Mouse (Mus musculus) megakaryocyte, adult 5-6 weeks (primary cell): Measurements from ENCODE around the gene Fuz. TPM values are rescaled to one million over a fixed set of nuclear protein-coding genes. Genes with fewer than 3 reads are reported as not detected.
A peak's percentile ranks its signal among the peaks of the same experiment; 100 is the strongest.
"Not testable (repeated sequence)": the region's sequence is repeated elsewhere in the genome, so short reads cannot be mapped to it uniquely, and the experiment has no call there.

Source experiments
- ATAC-seq: 2 replicates; pipeline ENCODE4 v1.8.0; 2016; ENCODE audit warnings: mild to moderate bottlenecking, inconsistent platforms; ENCODE audit not compliant: poor library complexity, severe bottlenecking
- total RNA-seq, 2 experiments: library from RNA; stranded (forward) in 1 of 2; stranded (reverse) in 1 of 2; fragments of 153-499, 151-499 nt in 1 of 2; fragments of 221-1000, 200-1000 nt in 1 of 2; gene quantifications; 2 replicates each; pipeline versions ENCODE4 v1.2.3 to v1.2.4; 2015 to 2017

Fuz gene
- total RNA-seq, 2 experiments from 2014 or later = 4.7 to 11.1 TPM

DNA sequence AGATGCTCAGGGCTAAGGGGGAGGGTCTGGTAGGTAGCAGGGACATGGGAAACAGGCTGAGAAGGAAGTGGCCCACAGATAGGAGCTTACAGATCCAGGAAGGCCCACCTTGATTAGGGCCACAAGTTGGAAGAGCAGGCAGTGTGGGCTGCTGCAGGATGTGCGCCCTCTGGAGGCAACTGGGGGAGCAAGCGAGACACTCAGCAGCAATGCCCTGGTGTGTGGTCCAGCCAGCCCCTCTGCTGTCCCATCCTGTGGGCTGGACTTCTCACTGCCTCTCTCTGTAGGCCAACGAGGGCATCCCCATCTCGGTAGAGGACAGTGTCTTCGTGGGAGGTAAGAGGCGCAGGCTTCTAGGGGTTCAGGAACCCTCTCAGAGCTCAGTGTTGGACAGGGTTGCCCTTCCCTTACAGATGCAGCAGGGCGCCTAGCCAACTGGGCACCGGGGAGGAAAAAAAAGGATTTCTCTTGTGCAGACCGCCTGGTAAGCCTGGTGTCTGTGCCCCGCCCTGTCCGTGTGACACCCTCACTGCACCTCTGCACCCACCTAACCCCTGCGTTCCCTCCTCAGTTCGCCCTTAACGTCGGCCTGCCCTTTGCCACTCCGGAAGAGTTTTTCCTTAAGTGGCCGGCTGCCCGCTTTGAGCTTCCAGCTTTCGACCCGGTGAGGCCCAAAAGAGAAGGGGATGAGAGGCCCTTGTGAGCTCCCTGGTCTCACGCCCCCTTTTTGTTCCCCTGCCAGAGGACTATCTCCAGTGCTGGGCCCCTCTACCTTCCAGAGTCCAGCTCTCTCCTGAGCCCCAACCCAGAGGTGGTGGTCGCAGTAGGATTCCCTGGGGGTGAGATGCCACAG, 35.1 kb upstream of the Fuz start:
- ATAC-seq = peak; percentile 20; the same call in 1 of the 2 replicates

DNA sequence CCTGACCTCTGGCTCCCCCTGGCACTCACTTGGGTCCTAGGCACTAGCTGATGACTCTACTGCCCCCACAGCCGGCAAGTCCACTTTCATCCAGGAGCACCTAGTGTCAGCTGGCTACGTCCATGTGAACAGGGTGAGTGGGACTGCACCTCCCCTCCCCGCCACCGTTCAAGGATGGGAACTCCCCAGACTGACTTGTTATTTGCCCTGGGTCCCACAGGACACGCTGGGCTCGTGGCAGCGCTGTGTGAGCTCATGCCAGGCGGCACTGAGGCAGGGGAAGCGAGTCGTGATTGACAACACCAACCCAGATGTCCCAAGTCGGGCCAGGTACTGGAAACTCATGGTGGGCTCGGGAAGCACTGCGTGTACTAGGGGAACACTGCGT, 34.5 kb upstream of the Fuz start:
- ATAC-seq = no peak

DNA sequence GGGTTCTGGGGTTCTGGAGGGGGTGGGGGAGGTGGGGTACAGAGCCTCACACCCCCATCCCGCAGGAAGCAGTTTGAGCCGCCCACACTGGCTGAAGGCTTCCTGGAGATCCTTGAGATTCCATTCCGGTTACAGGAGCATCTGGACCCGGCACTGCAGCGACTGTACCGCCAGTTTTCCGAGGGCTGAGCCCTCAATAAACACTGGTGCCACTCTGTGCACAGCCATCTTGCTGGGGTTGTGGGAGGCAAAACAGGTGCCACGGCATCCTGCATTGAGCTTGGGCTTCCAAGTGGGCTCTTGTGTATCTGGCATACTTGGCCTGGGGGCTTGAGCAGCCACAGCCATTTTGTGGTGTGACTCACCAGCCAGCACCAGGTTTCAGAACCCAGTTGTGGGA, 33.4 kb upstream of the Fuz start:
- no peak for ATAC-seq

DNA sequence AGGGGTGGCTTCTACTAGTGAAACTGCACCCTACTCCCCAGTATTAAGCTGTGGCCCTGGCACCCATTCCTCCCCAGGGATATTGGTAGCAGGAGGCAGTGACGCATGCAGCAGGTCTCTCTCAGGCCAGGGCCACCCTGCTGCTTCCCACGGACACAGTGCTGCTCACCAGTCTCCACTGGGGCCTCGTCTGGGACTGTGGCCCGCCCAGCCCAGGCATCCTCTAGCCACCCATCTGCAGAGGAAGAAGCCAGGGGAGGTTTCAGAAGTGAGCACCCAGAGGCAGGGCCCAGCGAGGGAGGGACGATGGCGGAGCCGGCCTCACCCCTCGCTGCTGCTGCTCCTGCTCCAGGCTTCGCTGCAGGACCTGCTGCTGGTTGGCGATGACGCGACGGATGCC, 32.7 kb upstream of the Fuz start:
- ATAC-seq = no peak

DNA sequence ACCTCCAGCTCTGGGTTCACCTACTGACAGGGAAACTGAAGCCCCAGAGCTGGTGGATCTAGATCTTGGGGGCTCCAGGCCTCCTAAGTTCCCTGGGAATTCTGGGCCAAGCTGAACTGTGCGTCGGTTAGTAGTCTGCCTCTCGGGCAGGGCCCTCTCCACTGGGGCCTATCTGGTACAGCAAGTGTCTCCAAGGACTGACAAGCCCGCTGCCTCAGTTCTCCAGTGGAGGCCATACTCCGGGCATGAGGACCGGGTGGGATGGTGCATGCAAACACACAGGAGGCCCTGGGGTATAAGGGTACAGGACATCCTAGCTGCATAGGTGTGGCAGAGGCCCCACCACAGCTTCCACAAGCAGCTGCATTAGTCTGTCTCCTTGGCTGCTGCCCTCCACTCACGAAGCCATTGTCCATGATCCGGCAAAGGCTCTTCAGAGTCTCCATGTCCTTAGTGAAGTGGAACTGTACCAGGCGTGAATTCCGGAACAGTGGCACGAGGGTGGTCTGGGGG, 31.8 kb upstream of the Fuz start:
- ATAC-seq = no peak

DNA sequence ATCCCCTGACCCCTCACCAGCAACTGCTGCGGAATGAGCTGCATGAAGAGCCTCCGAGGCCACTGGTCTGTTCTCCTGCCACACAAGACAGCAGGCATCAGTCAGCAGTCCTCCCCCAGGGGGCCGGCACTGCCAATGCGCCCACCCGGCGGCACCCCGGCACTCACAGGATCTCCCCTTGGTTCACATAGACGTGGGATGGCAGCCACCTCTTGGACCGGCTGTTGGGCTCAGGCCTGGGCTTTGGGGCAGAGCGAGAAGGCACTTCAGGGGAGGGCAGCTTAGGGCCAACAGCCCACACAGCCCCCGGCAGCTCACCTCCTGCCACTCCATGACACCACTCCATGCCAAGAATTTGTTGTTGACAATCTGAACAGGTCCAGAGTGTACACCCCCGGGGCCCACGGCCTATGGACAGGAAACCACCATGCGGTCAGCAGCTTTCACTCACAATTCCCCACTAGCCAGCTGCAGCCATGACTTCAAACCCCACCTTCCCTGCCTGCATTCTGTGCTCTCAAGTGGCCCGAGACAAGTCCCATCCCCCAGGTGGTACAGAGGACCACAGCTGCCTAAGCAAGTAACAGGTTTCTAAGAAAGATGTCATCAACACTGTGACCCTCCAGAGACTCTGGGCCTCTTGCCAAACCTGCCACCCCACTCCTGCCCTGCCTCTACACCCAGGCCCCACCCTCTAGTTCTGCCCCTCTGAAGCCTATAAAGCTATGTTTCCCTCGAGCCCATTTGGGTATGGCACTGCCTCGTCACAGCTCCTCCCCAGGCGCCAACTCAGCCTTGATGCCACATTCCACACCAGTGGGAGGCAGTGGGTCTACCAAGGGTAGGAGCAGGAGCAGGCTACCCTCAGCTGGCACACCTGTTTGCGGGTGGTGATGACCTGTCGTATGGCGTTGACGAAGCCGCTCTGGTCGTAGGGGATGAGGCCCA, 31.0 kb upstream of the Fuz start:
- ATAC-seq = no peak

DNA sequence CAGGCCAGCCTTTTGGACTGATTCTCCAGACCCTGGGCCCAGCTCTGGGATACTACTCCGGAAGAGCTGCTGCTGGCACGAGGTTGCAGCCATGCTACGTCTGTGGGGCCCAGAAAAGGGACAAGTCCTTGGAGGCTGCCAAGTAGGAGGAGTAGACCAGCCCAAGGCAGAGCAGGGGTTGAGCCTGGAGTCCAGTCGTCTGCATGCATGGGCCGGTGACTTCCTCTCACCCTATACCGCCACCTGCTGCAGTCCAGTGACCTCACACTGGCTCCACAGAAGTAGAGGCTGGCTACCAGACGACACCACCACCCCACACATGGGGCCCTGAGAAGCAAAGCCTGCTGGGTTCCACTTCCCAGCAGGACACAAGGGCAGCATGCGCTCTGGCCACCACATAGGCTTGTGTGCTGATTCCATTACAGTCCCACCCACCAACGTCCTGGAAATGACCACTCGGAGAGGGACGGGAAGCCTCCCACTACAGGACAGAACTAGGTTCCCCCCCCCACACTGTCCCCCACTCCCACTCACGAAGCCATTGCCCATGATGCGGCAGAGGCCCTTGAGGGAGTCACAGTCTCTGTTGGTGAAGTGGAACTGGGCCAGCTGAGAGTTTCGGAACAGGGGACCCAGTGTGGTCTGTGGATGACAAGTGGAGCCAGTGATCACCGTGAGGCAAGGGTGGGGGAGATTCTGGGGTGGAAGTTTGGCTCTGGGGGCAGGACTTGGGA, 29.4 kb upstream of the Fuz start:
- peak; percentile 63 for ATAC-seq

DNA sequence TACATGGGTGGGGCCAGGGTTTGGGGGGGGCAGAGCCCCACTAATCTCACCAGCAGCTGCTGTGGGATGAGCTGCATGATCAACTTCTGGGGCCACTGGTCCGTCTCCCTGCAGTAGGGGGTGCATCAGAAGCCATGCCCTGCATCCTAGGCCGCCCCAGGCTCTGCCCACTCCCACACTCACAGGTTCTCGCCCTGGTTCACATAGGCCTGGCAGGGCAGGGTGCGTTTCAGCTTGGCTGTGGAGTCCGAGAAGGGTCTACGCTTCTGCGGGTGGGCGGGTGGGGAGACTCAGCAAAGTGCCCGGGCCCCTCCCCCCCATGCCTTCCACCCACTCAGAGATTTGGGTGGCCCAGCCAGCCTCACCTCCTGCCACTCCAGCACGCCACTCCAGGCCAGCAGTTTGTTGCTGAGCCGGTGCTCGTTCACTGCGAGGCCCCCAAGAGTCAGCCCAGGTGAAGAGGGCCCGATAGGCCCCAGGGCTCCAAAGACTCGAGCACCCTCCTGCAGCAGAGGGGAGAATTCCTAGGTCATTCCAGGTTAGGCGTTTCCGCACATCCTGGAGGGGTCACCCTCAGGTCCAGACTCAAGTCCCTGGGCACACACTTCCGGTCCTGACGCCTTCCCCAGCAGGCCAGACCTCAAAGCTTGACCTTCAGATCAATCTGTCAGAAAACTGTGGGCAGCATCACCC, 28.7 kb upstream of the Fuz start:
- ATAC-seq = no peak

DNA sequence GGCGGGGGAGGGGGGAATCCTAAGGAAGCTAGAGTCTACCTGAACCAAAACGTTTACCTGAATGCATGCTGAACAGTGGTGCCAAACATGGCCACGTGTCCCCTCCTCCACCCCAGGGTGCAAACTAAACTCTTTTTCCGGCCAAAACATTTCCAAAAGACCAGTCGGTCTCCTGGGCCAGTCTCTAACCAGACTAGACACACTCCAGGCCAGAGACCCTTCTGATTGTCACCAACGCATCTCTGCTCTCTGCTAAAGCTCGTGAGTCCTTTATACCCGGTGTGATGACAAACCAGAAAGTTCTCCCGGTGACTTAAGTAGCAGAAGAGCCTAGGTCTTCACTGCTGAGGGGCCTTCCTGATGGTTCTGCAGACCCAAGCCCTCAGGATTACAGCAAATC, 28.1 kb upstream of the Fuz start:
- no peak for ATAC-seq

DNA sequence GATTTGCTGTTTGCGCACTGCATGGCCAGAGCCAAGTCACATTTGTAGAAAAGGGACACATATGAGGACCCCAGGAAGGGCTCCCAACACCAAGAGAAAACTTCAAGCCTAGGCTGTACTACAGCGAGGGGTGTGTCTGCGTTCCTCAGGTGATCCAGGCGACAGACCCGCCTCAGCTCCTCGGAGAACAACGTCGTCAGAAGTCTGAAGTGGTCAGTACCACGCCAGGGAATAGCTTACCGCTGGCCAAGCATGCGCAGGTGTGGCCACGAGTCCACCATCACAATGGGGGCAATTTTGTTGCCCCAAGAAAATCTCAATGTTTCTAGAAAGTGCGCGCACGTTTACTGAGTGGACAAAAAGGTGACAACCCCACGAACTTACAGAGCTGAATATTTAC, 27.4 kb upstream of the Fuz start:
- no peak for ATAC-seq

DNA sequence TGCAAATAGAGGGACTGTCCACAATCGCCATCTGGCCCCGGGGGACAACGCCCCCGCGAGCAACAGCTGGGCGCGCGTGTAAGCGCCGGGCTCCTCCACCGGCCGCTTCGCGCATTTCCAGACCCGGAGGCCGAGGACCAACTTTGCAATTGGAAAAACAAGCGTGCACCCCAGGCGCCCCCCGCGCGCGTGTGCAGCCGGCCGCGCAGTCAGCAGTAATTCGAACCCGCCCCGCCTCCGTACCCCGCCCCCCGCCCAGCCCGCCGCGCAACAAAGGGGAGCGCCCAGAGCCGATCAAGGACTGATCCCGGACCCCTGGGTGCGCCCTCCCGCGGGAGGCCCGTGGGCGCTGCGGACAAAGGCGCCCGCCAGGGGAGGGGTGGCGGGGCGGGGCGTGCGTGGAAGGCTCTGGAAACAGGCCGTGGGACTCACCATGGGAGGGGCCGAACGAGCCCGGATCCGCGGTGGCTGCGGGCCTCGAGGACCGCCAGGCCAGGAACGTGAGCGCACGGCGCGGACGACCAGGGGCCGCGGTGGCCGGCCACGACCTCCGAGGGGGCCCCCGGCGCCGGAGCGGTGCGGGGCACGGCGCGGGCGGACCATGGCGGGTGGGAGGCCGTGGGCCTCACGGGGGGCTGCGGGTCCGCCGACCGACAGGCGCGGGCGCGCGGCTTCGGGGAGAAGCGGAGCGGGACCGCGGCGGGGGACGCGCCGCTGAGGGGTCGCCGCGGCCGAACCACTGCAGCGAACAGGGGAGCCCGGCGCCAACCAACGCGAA, 26.8 kb upstream of the Fuz start:
- peak; percentile 19; the same call in 1 of the 2 replicates for ATAC-seq

DNA sequence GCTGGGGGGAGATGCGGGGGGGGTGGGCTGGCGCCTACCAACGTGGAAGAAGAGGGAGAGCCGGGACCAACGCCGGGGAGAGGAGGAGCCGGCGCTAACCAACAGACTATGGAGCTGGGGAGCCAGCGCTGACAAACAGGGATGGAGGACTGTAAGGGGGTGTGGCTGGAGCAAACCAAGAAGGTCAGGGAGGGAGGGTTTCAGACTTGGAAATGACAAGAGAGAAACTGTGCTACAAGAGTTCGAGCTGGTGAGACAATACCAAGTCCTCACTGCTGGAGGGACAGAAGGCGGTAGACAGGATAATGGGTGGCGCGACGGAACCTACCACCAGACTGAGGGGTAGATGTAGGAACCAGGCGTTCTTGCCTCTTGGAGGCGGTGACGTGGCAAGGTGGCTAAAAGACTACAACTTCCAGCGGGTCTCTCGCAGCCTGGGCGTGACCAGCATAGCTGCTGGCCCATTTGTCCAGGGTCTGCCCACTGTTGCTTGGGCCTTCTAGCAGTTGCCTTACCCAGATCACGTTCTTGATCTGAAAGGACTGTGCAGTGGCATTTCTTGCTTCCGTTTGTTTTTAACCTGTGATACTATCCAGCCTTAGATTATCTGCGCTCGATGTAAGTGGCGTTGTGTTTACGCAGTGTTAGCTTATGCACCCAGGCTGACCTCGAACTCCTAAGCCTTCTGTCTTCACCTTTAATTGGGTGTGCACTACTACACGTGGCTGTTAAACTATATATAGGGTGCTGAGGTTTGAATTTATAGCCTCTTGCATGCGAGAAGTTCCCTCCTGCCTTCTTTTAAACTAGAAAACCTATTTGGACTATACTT, 26.0 kb upstream of the Fuz start, which contains the start of gene Ptov1:
Gene Ptov1, minus strand, starts transcription at position 92 of the 832 bp plus-strand sequence.
- ATAC-seq = peak; percentile 69

DNA sequence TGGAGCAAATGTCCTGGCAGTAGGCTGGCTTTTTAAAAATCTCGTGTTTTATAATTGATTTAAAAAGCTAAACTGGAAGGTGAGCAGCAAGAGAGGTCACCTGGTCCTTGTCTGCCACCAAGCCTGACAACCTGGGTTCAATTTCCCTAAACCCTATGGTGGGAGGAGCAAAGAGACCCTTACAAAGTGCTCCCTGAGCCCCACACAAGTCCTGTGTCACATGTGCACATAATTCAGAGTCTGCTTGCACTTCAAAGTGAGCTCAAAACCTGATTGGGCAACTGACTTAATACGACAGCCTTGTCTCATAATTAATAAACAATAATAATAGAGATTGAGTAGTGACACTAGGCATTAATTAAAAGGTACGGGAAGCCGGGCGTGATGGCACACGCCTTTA, 25.3 kb upstream of the Fuz start:
- no peak for ATAC-seq

DNA sequence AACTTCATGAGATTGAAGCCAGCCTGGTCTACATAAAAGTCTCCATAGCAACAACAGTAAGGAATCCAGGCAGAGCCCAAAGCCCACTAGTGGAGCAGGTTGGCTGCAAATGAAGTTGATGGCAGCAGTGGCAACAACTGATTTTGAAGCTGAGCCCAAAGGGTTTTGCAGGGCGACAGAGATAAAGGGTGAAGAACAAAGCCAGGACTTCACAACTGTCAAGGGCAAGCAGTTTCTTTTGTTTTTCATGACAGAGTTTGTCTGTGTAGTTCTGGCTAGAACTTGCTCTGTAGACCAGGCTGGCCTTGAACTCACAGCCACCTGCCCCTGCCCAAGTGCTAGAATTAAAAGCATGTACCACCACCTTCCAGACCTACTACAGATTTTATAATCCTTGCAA, 24.7 kb upstream of the Fuz start:
- ATAC-seq = no peak

DNA sequence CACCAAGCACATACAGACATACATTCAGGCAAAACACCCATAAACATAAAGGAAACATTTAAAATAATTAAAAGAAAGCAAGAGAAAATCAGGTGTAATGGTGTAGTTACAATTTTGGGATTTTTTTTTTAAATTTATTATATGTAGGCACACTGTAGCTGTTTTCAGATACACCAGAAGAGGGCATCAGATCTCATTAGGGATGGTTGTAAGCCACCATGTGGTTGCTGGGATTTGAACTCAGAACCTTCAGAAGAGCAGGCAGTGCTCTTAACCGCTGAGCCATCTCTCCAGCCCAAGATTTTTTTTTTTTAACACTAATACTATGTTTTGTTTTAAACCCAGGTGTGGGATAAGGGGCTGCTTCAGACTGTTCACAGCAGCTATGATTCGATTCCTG, 24.1 kb upstream of the Fuz start:
- not testable (repeated sequence) for ATAC-seq

DNA sequence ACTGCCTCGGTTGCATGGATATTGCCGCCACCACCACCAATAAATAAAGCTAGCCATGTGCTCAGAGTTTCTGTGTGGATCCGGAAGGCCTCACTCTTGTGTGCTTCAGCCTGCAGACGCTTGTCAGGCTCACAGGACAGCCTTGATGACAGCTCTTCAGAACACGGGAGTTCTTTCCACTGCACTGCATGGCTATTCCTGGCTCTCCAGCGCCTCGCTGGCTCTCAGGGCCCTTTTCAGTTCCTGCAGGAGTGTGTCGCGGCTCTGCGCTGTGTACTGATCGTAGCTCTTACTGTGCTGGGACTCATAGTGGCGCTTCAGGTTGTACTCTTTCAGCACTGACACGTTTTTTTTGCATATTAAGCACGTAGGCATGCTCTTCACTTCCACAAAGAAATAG, 18.0 kb upstream of the Fuz start:
- no peak for ATAC-seq

DNA sequence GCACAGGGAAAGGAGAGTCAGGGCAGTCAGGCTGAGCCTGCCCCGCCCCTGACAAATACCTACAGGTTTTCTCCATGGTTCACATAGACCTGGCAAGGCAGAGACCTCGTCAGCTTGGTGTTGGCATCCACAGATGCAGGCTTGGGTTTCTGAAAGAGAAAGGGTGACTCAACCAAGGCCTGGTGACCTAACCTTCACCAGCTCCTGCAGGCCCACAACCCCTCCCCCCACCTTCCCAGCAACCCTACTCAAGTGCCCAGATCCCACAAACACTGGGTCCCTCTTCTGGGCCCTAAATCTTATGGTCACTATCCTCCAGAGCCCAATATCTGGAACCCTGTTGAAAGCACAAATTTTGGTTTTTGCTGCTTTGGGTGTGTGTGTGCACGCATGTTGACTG, 12.8 kb upstream of the Fuz start:
- ATAC-seq = no peak

DNA sequence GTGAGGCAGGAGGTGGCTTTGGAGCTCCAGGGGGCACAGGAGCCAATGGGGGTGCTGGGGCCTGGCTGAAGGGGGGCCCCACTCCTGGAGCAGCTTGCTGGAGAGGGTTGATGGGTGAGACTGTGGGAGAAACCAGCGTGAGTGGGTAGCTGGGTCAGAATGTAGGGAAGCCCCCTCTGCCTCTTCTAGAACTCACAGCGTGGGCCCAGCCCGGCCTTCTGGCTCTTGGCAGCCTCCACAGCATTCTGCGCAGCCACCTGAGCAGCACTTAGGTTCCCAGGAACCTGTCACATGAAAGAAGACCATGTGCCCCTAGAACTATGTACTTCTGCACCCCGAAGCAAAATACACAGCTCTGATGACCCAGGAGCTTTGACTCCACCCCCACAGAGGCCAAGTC, 11.2 kb upstream of the Fuz start:
- no peak for ATAC-seq

DNA sequence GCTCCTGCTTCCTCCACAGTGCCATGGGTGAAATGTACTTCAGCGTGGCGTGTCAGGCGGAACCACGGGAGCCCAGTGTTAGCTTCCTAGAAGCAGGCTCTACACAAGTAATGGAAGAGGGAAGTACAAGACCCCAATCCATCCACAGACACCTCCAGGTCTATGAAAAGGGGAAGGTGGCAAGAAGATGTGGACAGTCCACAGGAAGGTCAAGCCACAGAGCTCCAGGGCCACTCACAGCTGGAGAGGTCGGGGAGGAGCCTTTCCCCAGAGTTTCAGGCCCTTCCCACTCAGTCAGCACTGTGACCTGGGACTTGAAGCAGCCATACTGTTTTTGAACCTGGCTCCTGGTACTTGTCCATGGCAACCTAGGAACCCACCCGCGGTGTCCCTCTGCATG, 8.9 kb upstream of the Fuz start:
- ATAC-seq = peak; percentile 79
